Mouse (Mus musculus) cortical plate, adult 2 months (tissue): ENCODE data around the gene Ccdc85b. TPM values are rescaled to one million over a fixed set of nuclear protein-coding genes. Genes with fewer than 3 reads are reported as not detected.
"Not testable (repeated sequence)": the region's sequence is repeated elsewhere in the genome, so short reads cannot be mapped to it uniquely, and the experiment has no call there.

Experiments used
- H3K27ac ChIP-seq: fragments of 200-500 bp; 2 replicates; pipeline ENCODE4 v1.5.1; 2012; ENCODE audit warnings: low read length, control low read depth, inconsistent platforms; ENCODE audit not compliant: insufficient read depth
- H3K4me1 ChIP-seq: fragments of 200-500 bp; 2 replicates; pipeline ENCODE4 v1.6.1; 2011; ENCODE audit warnings: low read length; ENCODE audit not compliant: control insufficient read depth, insufficient read depth
- H3K4me3 ChIP-seq: fragments of 200-500 bp; 2 replicates; pipeline ENCODE4 v1.5.1; 2011; ENCODE audit warnings: mild to moderate bottlenecking, low read length, control low read depth; ENCODE audit not compliant: insufficient read depth
- CTCF ChIP-seq: fragments of 200-500 bp; IDR thresholded peaks from 2 replicates; pipeline ENCODE4 v1.5.1; 2011; ENCODE audit warnings: mild to moderate bottlenecking, control low read depth, low read length; ENCODE audit not compliant: insufficient read depth; ENCODE audit errors: extremely low read depth
- POLR2A ChIP-seq: fragments of 200-500 bp; IDR thresholded peaks from 2 replicates; pipeline ENCODE4 v1.6.1; 2011; ENCODE audit warnings: mild to moderate bottlenecking, low read length, control low read depth; ENCODE audit not compliant: insufficient read depth; ENCODE audit errors: extremely low read depth
- polyA plus RNA-seq: library from polyadenylated mRNA; depleted of rRNA; stranded (reverse); fragments of >200 nt; gene quantifications from 2 replicates; pipeline ENCODE4 v1.2.3, GENCODE M21; 2012

Ccdc85b gene
- polyA plus RNA-seq, 1 experiment = 23.8 TPM

GRCm38 (mm10) chr19:5490313-5490897 is 32.7 kb upstream of the Ccdc85b start, which contains the start of gene Cfl1:
Gene Cfl1, plus strand, starts transcription at chr19:5490455.
- Histone ChIP-seq H3K4me3 (peak within 1 kb of the TSS; percentile 71), H3K4me1 (peaks cover 4% of the 10 kb centered on the region; the same call in 1 of the 2 replicates)

GRCm38 (mm10) chr19:5489721-5490120 is 32.0 kb upstream of the Ccdc85b start:
- H3K4me1 ChIP-seq = not testable (repeated sequence)
- peak overlapping the region; percentile 71; the same call in 1 of the 2 replicates for H3K4me3 ChIP-seq
- peak overlapping the region; percentile 97 for H3K27ac ChIP-seq

More at GRCm38 (mm10) chr19:5490313-5490897, 32.7 kb upstream of the Ccdc85b start, which contains the start of gene Cfl1:
- peak within 1 kb of the TSS; percentile 98 for H3K27ac ChIP-seq
- TF ChIP-seq POLR2A (peak; percentile 92), CTCF (no peak)

GRCm38 (mm10) chr19:5488878-5489571 is 31.3 kb upstream of the Ccdc85b start:
- H3K4me3 ChIP-seq = peak overlapping the region; percentile 26
- peak; percentile 90 for TF ChIP-seq POLR2A
- no peak for TF ChIP-seq CTCF
- H3K4me1 ChIP-seq = peaks cover 4% of the 10 kb centered on the region; the same call in 1 of the 2 replicates
- H3K27ac ChIP-seq = peak overlapping the region; percentile 97

GRCm38 (mm10) chr19:5487768-5488550 is 30.3 kb upstream of the Ccdc85b start, which contains the start of gene Mus81:
Gene Mus81, minus strand, starts transcription at chr19:5488402.
- TF ChIP-seq POLR2A (peak; percentile 66), CTCF (peak; percentile 63)
- peaks cover 4% of the 10 kb centered on the region; the same call in 1 of the 2 replicates for H3K4me1 ChIP-seq
- H3K4me3 ChIP-seq = peak within 1 kb of the TSS; percentile 58
- H3K27ac ChIP-seq = peak within 1 kb of the TSS; percentile 97

GRCm38 (mm10) chr19:5486771-5487170 is 29.1 kb upstream of the Ccdc85b start:
- H3K27ac ChIP-seq = no peak overlapping the region
- H3K4me1 ChIP-seq = peaks cover 2% of the 10 kb centered on the region; the same call in 1 of the 2 replicates
- no peak overlapping the region for H3K4me3 ChIP-seq
- TF ChIP-seq CTCF (no peak), POLR2A (no peak)

GRCm38 (mm10) chr19:5486286-5486685 is 28.6 kb upstream of the Ccdc85b start:
- no peak overlapping the region for H3K4me3 ChIP-seq
- no peak for TF ChIP-seq CTCF
- no peak for TF ChIP-seq POLR2A
- no peak overlapping the region for H3K27ac ChIP-seq
- H3K4me1 ChIP-seq = peaks cover 2% of the 10 kb centered on the region; the same call in 1 of the 2 replicates

GRCm38 (mm10) chr19:5485821-5486220 is 28.1 kb upstream of the Ccdc85b start:
- H3K27ac ChIP-seq = no peak overlapping the region
- peaks cover 2% of the 10 kb centered on the region; the same call in 1 of the 2 replicates for H3K4me1 ChIP-seq
- no peak for TF ChIP-seq CTCF
- no peak for TF ChIP-seq POLR2A
- no peak overlapping the region for H3K4me3 ChIP-seq

- Histone ChIP-seq H3K27ac (no peak overlapping the region), H3K4me1 (peaks cover 2% of the 10 kb centered on the region; the same call in 1 of the 2 replicates), H3K4me3 (no peak overlapping the region)
- TF ChIP-seq POLR2A (no peak), CTCF (no peak)
These were observed 27.7 kb upstream of the Ccdc85b start for GRCm38 (mm10) chr19:5485371-5485770.

- Histone ChIP-seq H3K27ac (no peak overlapping the region), H3K4me3 (no peak overlapping the region)
- TF ChIP-seq POLR2A = no peak
- no peak for TF ChIP-seq CTCF
These were observed 26.8 kb upstream of the Ccdc85b start for GRCm38 (mm10) chr19:5484496-5484895.

More at GRCm38 (mm10) chr19:5484496-5484895, 26.8 kb upstream of the Ccdc85b start:
- peaks cover 2% of the 10 kb centered on the region; the same call in 1 of the 2 replicates for H3K4me1 ChIP-seq
